Mouse (Mus musculus) brain, embryonic 18.5 days (tissue): ENCODE results near the gene Scrt2.

Source experiments
- DNase-seq: peaks from one replicate; pipeline ENCODE4 v3.0.0-alpha.2; 2012; ENCODE audit warnings: low read depth, low spot score

The Scrt2 gene

GRCm38 (mm10) chr2:152105318-152106224, 24.2 kb downstream of the Scrt2 start, which contains the start of gene Srxn1:
Gene Srxn1, plus strand, starts transcription at chr2:152105516.
- no peak for DNase-seq

- no peak for DNase-seq
Observed at GRCm38 (mm10) chr2:152106225-152106595, 24.9 kb downstream of the Scrt2 start.

- no peak for DNase-seq
Observed at GRCm38 (mm10) chr2:152106597-152106996, 25.3 kb downstream of the Scrt2 start.

- no peak for DNase-seq
Observed at GRCm38 (mm10) chr2:152108702-152109101, 27.4 kb downstream of the Scrt2 start.

- DNase-seq: no peak
Observed at GRCm38 (mm10) chr2:152109386-152109785, 28.1 kb downstream of the Scrt2 start.

GRCm38 (mm10) chr2:152111311-152111710, 30.0 kb downstream of the Scrt2 start:
- DNase-seq: no peak

- DNase-seq: peak; percentile 59
Observed at GRCm38 (mm10) chr2:152111920-152112319, 30.6 kb downstream of the Scrt2 start.

- DNase-seq: no peak
Observed at GRCm38 (mm10) chr2:152112490-152112889, 31.2 kb downstream of the Scrt2 start.

GRCm38 (mm10) chr2:152112970-152113369, 31.6 kb downstream of the Scrt2 start:
- no peak for DNase-seq

- DNase-seq: no peak
Observed at GRCm38 (mm10) chr2:152114057-152114975, 33.0 kb downstream of the Scrt2 start.

GRCm38 (mm10) chr2:152117694-152118093, 36.4 kb downstream of the Scrt2 start:
- no peak for DNase-seq

GRCm38 (mm10) chr2:152119228-152119865, 38.0 kb downstream of the Scrt2 start:
- no peak for DNase-seq

GRCm38 (mm10) chr2:152122896-152123295, 41.6 kb downstream of the Scrt2 start:
- no peak for DNase-seq

- DNase-seq: no peak
Observed at GRCm38 (mm10) chr2:152128597-152128996, 47.3 kb downstream of the Scrt2 start.

GRCm38 (mm10) chr2:152129778-152130177, 48.4 kb downstream of the Scrt2 start:
- DNase-seq: no peak

- DNase-seq: no peak
Observed at GRCm38 (mm10) chr2:152132016-152132415, 50.7 kb downstream of the Scrt2 start.

GRCm38 (mm10) chr2:152132691-152133090, 51.4 kb downstream of the Scrt2 start:
- DNase-seq: no peak

- no peak for DNase-seq
Observed at GRCm38 (mm10) chr2:152139191-152139987, 58.1 kb downstream of the Scrt2 start.

- no peak for DNase-seq
Observed at GRCm38 (mm10) chr2:152140941-152141340, 59.6 kb downstream of the Scrt2 start.

- no peak for DNase-seq
Observed at GRCm38 (mm10) chr2:152141491-152141890, 60.2 kb downstream of the Scrt2 start.

GRCm38 (mm10) chr2:152142046-152142445, 60.7 kb downstream of the Scrt2 start:
- DNase-seq: no peak
